Mouse (Mus musculus) C2C12 (cell line): Measurements from ENCODE around the gene Chrna4. TPM values are rescaled to one million over a fixed set of nuclear protein-coding genes. Genes with fewer than 3 reads are reported as not detected.

Experiments
- H3K27me3 ChIP-seq: one replicate; pipeline ENCODE4 v1.6.1; 2011; ENCODE audit not compliant: control insufficient read depth, insufficient read depth, insufficient read length
- H3K36me3 ChIP-seq: one replicate; pipeline ENCODE4 v1.6.1; 2011; ENCODE audit not compliant: control insufficient read depth, insufficient read depth
- H3K4me3 ChIP-seq: one replicate; pipeline ENCODE4 v1.5.1; 2011; ENCODE audit warnings: mild to moderate bottlenecking, control low read depth; ENCODE audit not compliant: poor library complexity, insufficient read depth, severe bottlenecking
- H3K79me2 ChIP-seq: one replicate; pipeline ENCODE4 v1.6.1; 2011; ENCODE audit not compliant: control insufficient read depth, insufficient read depth
- H3K79me3 ChIP-seq: one replicate; pipeline ENCODE4 v1.6.1; 2011; ENCODE audit warnings: low read depth, control low read depth
- H3ac ChIP-seq: one replicate; pipeline ENCODE3; 2011; ENCODE audit warnings: low read depth; ENCODE audit not compliant: control insufficient read depth, insufficient read length
- CEBPB ChIP-seq: IDR thresholded peaks from one replicate; pipeline ENCODE4 v1.6.1; 2011; ENCODE audit warnings: low read depth, mild to moderate bottlenecking, control low read depth, moderate library complexity
- CTCF ChIP-seq: IDR thresholded peaks from one replicate; pipeline ENCODE4 v1.5.1; 2011; ENCODE audit not compliant: control insufficient read depth, insufficient read depth, insufficient read length
- FOSL1 ChIP-seq: IDR thresholded peaks from one replicate; pipeline ENCODE4 v1.8.0; 2011; ENCODE audit warnings: mild to moderate bottlenecking, low read length; ENCODE audit not compliant: poor library complexity, insufficient read depth, severe bottlenecking
- MAX ChIP-seq: IDR thresholded peaks from one replicate; pipeline ENCODE4 v1.6.1; 2011; ENCODE audit warnings: mild to moderate bottlenecking, control low read depth
- MYOD1 ChIP-seq: IDR thresholded peaks from one replicate; pipeline ENCODE4 v1.6.1; 2011; ENCODE audit warnings: low read depth; ENCODE audit not compliant: control insufficient read depth, insufficient read length
- MYOG ChIP-seq: IDR thresholded peaks from one replicate; pipeline ENCODE4 v1.6.1; 2011; ENCODE audit not compliant: control insufficient read depth, insufficient read length; ENCODE audit errors: extremely low read depth
- USF1 ChIP-seq: IDR thresholded peaks from one replicate; pipeline ENCODE4 v1.6.1; 2011; ENCODE audit warnings: low read depth, mild to moderate bottlenecking, control low read depth, moderate library complexity
- polyA plus RNA-seq: library from polyadenylated mRNA; unstranded; fragments of >200 nt; fragmentation: generic; extraction: Trizol; gene quantifications from one replicate; pipeline ENCODE4 v1.2.1, GENCODE M21; 2012; ENCODE audit warnings: missing spikeins

The Chrna4 gene
- polyA plus RNA-seq, 1 experiment, result not detected

- Histone ChIP-seq H3K79me3 (no peaks in the 10 kb centered on the region), H3K79me2 (no peaks in the 10 kb centered on the region), H3K4me3 (no peak overlapping the region), H3ac (no peak overlapping the region), H3K36me3 (no peaks in the 10 kb centered on the region), H3K27me3 (peaks cover 98% of the 10 kb centered on the region)
- TF ChIP-seq USF1 (no peak), CEBPB (no peak), MYOG (no peak), MYOD1 (no peak), MAX (no peak), FOSL1 (no peak), CTCF (no peak)
These were observed 6.8 kb downstream of the Chrna4 start for GRCm38 (mm10) chr2:181036561-181036960.

DNA sequence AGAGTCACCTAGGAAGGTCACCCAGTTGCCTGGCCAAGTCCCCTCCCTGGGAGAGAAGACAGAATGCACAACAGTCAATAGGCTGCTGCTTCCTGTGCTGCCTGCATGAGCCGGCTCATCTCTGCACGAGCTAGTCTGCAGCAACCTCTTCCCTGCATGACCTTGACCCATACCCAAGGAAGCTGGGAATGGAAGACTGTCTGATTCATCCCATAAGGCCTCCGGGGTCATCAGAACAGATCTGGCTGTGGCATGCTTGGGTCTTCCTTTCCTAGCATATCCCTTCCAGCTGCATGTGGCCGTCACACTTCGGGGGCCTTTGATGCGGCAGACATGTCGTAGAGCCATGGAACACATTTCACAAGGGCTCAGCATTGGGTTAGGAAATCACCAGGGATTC lies 8.2 kb downstream of the Chrna4 start:
- Histone ChIP-seq H3K27me3 (peaks cover 98% of the 10 kb centered on the region), H3K36me3 (no peaks in the 10 kb centered on the region), H3K4me3 (no peak overlapping the region), H3K79me3 (no peaks in the 10 kb centered on the region), H3ac (no peak overlapping the region), H3K79me2 (no peaks in the 10 kb centered on the region)
- TF ChIP-seq MYOG, result no peak
- TF ChIP-seq CTCF, result no peak
- no peak for TF ChIP-seq MAX
- no peak for TF ChIP-seq CEBPB
- TF ChIP-seq FOSL1, result no peak
- TF ChIP-seq USF1, result no peak
- TF ChIP-seq MYOD1, result no peak

GRCm38 (mm10) chr2:181033310-181033709 lies 10.0 kb downstream of the Chrna4 start:
- TF ChIP-seq MAX (no peak), CEBPB (no peak), USF1 (no peak), CTCF (no peak), MYOG (no peak), FOSL1 (no peak), MYOD1 (no peak)
- peaks cover 98% of the 10 kb centered on the region for H3K27me3 ChIP-seq

GRCm38 (mm10) chr2:181032407-181032806 lies 10.9 kb downstream of the Chrna4 start:
- H3K4me3 ChIP-seq, result no peak overlapping the region
- TF ChIP-seq USF1, result no peak
- no peak for TF ChIP-seq MAX
- no peak for TF ChIP-seq FOSL1
- TF ChIP-seq CTCF, result no peak
- TF ChIP-seq MYOG, result no peak
- TF ChIP-seq CEBPB, result no peak
- peaks cover 96% of the 10 kb centered on the region for H3K27me3 ChIP-seq
- no peaks in the 10 kb centered on the region for H3K36me3 ChIP-seq
- no peaks in the 10 kb centered on the region for H3K79me2 ChIP-seq
- H3K79me3 ChIP-seq, result no peaks in the 10 kb centered on the region
- H3ac ChIP-seq, result no peak overlapping the region

More at GRCm38 (mm10) chr2:181033310-181033709, 10.0 kb downstream of the Chrna4 start:
- Histone ChIP-seq H3K79me2 (no peaks in the 10 kb centered on the region), H3K36me3 (no peaks in the 10 kb centered on the region), H3ac (no peak overlapping the region), H3K4me3 (no peak overlapping the region), H3K79me3 (no peaks in the 10 kb centered on the region)

GRCm38 (mm10) chr2:181031406-181031934 lies 11.9 kb downstream of the Chrna4 start:
- peaks cover 94% of the 10 kb centered on the region for H3K27me3 ChIP-seq

DNA sequence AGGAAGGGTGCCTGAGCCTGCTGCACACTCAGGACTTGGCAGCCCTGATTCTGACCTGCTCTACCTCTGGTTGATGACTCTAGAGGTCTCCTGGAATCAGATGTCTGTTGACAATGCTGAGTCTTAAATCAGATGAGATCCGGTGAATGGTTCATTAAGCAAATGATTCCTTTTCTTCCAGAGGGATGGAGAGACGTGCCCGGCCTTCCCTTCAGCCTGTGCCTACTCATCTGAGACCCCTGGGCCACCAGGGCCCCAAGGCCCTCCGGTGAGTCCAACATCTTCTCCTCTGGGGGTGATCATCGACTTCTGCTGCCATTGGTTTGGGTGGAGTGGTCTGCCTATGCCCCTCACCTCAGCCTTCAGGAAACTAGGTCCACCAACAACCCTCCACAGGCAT lies 35.0 kb downstream of the Chrna4 start:
- Histone ChIP-seq H3K4me3 (no peak overlapping the region), H3K79me2 (no peaks in the 10 kb centered on the region), H3K27me3 (peaks cover 63% of the 10 kb centered on the region), H3K79me3 (no peaks in the 10 kb centered on the region), H3K36me3 (no peaks in the 10 kb centered on the region), H3ac (no peak overlapping the region)
- TF ChIP-seq MYOG (no peak), USF1 (no peak), CEBPB (no peak), MAX (no peak), FOSL1 (no peak), MYOD1 (no peak), CTCF (no peak)

More at GRCm38 (mm10) chr2:181031406-181031934, 11.9 kb downstream of the Chrna4 start:
- Histone ChIP-seq H3K79me2 (no peaks in the 10 kb centered on the region), H3K4me3 (no peak overlapping the region), H3K36me3 (no peaks in the 10 kb centered on the region), H3K79me3 (no peaks in the 10 kb centered on the region), H3ac (no peak overlapping the region)
- TF ChIP-seq MYOG (no peak), MAX (no peak), USF1 (no peak), CEBPB (no peak), CTCF (no peak), MYOD1 (no peak), FOSL1 (no peak)
